Mouse (Mus musculus) C2C12 (cell line): ENCODE measurements around the gene Rex1bd. TPM values are rescaled to one million over a fixed set of nuclear protein-coding genes. Genes with fewer than 3 reads are reported as not detected.
A peak's percentile ranks its signal among the peaks of the same experiment; 100 is the strongest.

Experiments used
- H3K27me3 ChIP-seq: one replicate; pipeline ENCODE4 v1.6.1; 2011; ENCODE audit not compliant: control insufficient read depth, insufficient read depth, insufficient read length
- H3K36me3 ChIP-seq: one replicate; pipeline ENCODE4 v1.6.1; 2011; ENCODE audit not compliant: control insufficient read depth, insufficient read depth
- H3K4me3 ChIP-seq: one replicate; pipeline ENCODE4 v1.5.1; 2011; ENCODE audit warnings: mild to moderate bottlenecking, control low read depth; ENCODE audit not compliant: poor library complexity, insufficient read depth, severe bottlenecking
- H3K79me2 ChIP-seq: one replicate; pipeline ENCODE4 v1.6.1; 2011; ENCODE audit not compliant: control insufficient read depth, insufficient read depth
- H3K79me3 ChIP-seq: one replicate; pipeline ENCODE4 v1.6.1; 2011; ENCODE audit warnings: low read depth, control low read depth
- H3ac ChIP-seq: one replicate; pipeline ENCODE3; 2011; ENCODE audit warnings: low read depth; ENCODE audit not compliant: control insufficient read depth, insufficient read length
- CEBPB ChIP-seq: IDR thresholded peaks from one replicate; pipeline ENCODE4 v1.6.1; 2011; ENCODE audit warnings: low read depth, mild to moderate bottlenecking, control low read depth, moderate library complexity
- CTCF ChIP-seq: IDR thresholded peaks from one replicate; pipeline ENCODE4 v1.5.1; 2011; ENCODE audit not compliant: control insufficient read depth, insufficient read depth, insufficient read length
- FOSL1 ChIP-seq: IDR thresholded peaks from one replicate; pipeline ENCODE4 v1.8.0; 2011; ENCODE audit warnings: mild to moderate bottlenecking, low read length; ENCODE audit not compliant: poor library complexity, insufficient read depth, severe bottlenecking
- MAX ChIP-seq: IDR thresholded peaks from one replicate; pipeline ENCODE4 v1.6.1; 2011; ENCODE audit warnings: mild to moderate bottlenecking, control low read depth
- MYOD1 ChIP-seq: IDR thresholded peaks from one replicate; pipeline ENCODE4 v1.6.1; 2011; ENCODE audit warnings: low read depth; ENCODE audit not compliant: control insufficient read depth, insufficient read length
- MYOG ChIP-seq: IDR thresholded peaks from one replicate; pipeline ENCODE4 v1.6.1; 2011; ENCODE audit not compliant: control insufficient read depth, insufficient read length; ENCODE audit errors: extremely low read depth
- USF1 ChIP-seq: IDR thresholded peaks from one replicate; pipeline ENCODE4 v1.6.1; 2011; ENCODE audit warnings: low read depth, mild to moderate bottlenecking, control low read depth, moderate library complexity
- long read RNA-seq, 2 experiments: library from polyadenylated mRNA; unstranded; transcript quantifications; one replicate each; pipeline ENCODE4 v2.0.0; 2019 to 2020
- polyA plus RNA-seq: library from polyadenylated mRNA; unstranded; fragments of >200 nt; fragmentation: generic; extraction: Trizol; gene quantifications from one replicate; pipeline ENCODE4 v1.2.1, GENCODE M21; 2012; ENCODE audit warnings: missing spikeins

Rex1bd gene
- polyA plus RNA-seq, result 199 TPM
- long read RNA-seq, experiment 1, transcript Rex1bd-201 (5 exons, 671 nt), result major isoform, 81 of 156 reads
- long read RNA-seq, experiment 1, transcript Rex1bd-204 (4 exons, 632 nt), result minor isoform, 38 of 156 reads
- long read RNA-seq, experiment 1, transcript Rex1bd-207 (3 exons, 542 nt), result minor isoform, 24 of 156 reads
- long read RNA-seq, experiment 1, partial matches to known transcripts, result 1 of 156 reads
- long read RNA-seq, experiment 1, other reads (novel, unspliced or antisense), result 6 of 156 reads
- long read RNA-seq, experiment 2, transcript Rex1bd-201 (5 exons, 671 nt), result major isoform, 16 of 24 reads
- long read RNA-seq, experiment 2, partial matches to known transcripts, result 1 of 24 reads
- long read RNA-seq, experiment 2, other reads (novel, unspliced or antisense), result 1 of 24 reads

DNA sequence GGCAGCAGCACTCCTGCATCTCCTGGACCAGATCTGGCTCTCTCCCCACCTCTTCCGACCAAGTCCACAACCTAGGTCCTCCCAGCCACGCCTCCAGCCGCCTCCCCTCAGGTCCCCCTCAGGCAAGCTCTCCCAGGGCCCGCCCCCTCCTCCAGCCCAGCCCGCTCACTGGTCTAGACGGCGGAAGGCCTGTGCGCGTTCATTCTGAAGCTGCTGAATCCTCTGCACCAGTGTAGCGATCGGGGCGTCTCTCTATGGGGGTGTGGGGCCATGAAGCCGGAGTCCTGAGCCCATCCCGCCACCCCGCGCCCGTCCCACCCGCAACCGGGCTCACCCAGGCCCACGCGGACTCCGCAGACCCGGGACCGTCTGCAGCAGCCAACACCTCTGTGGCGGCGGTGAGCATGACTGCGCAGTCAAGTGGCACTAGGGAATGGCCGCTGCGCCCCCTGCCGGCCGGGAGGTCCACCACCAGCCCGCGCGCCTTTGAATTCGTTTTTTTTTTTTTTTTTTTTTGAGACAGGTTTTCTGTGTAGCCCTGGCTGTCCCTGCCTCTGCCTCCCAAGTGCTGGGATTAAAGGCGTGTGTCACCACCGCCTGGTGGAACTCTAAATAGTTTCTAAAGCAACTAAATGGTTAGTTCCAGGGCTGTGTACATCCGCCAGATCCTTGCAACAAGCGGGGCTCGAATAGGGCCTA, at the start of gene Rex1bd:
Gene Rex1bd, minus strand, starts transcription at position 425 of the 699 bp plus-strand sequence.
- TF ChIP-seq CTCF (peak; percentile 93), MAX (no peak)
- peaks cover 34% of the 10 kb centered on the region for H3K36me3 ChIP-seq
- peak within 1 kb of the TSS; percentile 48 for H3K4me3 ChIP-seq
- peak within 1 kb of the TSS; percentile 69 for H3ac ChIP-seq
- H3K27me3 ChIP-seq, result no peaks in the 10 kb centered on the region
- H3K79me2 ChIP-seq, result peaks cover 53% of the 10 kb centered on the region
- peaks cover 34% of the 10 kb centered on the region for H3K79me3 ChIP-seq

DNA sequence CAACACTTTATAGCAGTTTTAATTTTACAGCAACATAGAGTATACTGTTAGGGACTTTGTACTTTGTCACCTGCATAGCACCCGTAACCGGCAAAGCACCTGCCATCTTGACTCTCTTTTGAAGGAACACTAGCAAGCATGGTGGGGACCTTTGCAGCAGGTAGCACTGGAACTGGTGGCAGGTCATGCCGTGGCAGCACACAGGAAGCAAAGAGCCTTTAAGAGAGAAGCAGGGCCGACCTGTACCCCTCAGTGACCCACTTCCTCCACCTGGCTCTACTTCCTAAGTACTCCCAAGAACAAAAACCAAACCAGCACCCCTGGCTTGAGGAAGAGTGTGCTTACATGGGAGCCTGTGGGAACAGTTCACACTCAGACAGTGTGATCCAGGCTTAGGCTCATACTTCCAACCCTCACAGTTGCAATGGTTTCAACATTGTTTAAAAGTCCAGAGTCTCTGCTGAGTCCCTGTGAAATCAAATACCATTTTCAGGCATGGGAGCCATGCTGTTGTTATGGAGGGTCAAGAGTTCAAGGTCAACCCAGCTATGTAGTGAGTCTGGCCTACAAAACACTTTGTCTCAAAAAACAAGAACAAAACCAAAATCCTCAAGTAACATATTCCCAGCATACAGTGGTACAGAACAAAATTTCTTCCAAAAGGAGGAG, 48.7 kb upstream of the Rex1bd start:
- peaks cover 99% of the 10 kb centered on the region for H3K79me2 ChIP-seq
- no peaks in the 10 kb centered on the region for H3K36me3 ChIP-seq
- no peak overlapping the region for H3K4me3 ChIP-seq
- TF ChIP-seq MYOG (no peak), USF1 (no peak)
- no peak overlapping the region for H3ac ChIP-seq
- H3K27me3 ChIP-seq, result no peaks in the 10 kb centered on the region
- H3K79me3 ChIP-seq, result peaks cover 48% of the 10 kb centered on the region

DNA sequence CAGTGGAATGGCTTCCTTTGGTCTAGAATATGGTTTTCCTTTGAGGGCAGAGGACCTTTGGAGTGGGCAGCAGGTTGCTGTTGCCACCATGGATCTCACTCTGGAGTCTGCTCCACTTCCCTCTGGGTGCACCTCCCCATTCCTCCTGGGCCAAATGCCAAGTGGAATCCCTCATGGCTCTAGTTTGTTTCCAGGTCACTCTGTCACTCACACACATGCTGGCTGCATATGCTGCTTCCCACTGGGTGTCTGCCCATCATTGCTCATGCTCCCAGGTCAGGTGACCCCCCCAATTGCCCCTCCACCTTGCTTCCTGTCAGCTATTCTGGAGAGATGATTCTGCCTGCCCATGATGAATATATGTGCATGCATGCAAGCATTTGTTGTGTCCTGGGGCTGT, 47.2 kb upstream of the Rex1bd start:
- H3K79me2 ChIP-seq, result peaks cover 99% of the 10 kb centered on the region
- H3K79me3 ChIP-seq, result peaks cover 55% of the 10 kb centered on the region
- no peak overlapping the region for H3K4me3 ChIP-seq
- TF ChIP-seq MYOG (no peak), CEBPB (no peak), FOSL1 (no peak), USF1 (no peak), MAX (no peak), MYOD1 (no peak), CTCF (no peak)
- H3ac ChIP-seq, result no peak overlapping the region
- no peaks in the 10 kb centered on the region for H3K27me3 ChIP-seq
- H3K36me3 ChIP-seq, result peaks cover 6% of the 10 kb centered on the region

DNA sequence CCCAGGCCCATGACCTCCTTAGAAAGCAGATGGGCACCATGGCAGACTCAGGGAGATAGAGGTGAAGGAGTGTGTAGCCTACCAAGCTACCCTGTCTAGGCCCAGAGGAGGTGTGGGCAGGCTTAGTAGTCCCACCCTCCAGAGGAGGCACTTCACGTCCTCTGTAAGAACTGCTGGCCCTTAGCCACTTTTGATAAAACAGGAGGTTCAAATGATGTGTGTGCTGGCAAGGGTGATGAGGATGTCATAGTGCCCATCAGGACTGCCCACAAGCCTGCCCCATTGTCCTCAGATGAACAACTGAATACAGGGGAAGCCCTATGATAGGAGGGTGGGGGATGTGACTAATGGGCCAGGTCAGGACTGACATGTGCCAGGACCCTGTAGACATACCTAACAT, 46.3 kb upstream of the Rex1bd start:
- no peak overlapping the region for H3K4me3 ChIP-seq
- no peaks in the 10 kb centered on the region for H3K27me3 ChIP-seq
- peaks cover 61% of the 10 kb centered on the region for H3K79me3 ChIP-seq
- no peak for TF ChIP-seq MYOD1
- TF ChIP-seq CTCF, result no peak
- TF ChIP-seq FOSL1, result no peak
- TF ChIP-seq MAX, result no peak
- TF ChIP-seq USF1, result no peak
- TF ChIP-seq MYOG, result no peak
- no peak for TF ChIP-seq CEBPB
- peaks cover 99% of the 10 kb centered on the region for H3K79me2 ChIP-seq
- H3ac ChIP-seq, result no peak overlapping the region
- peaks cover 8% of the 10 kb centered on the region for H3K36me3 ChIP-seq

DNA sequence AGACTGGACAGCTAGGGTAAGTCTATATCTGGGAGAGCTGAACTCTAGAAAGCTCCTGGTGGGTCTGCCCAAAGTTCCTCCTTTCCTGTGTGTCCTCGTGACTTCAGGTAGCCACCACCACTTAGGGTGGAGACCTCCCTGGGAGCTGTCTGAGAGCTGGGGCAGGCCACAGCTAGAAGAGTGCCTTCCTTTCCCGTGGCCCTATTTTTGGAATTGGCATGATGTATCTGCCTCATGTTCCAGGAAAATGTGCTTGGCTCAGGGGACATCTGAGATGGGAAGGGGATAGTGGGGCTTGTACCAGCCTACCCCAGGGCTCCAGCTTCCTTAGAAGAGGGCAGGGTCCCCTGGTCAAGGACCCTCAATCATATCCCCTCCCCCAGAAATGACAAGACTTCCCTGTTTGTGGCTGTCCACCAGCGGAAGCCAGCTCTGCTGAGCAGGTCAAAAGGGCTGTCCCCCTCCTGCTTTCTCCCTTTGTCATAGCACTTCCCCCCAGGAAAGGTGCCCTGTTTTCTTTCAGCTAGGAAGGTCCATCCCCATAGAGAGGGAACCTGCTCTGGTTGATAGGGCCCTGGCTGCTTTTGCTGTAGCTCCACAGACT, 45.1 kb upstream of the Rex1bd start:
- Histone ChIP-seq H3K36me3 (peaks cover 8% of the 10 kb centered on the region), H3K79me2 (peaks cover 100% of the 10 kb centered on the region), H3K4me3 (no peak overlapping the region), H3K27me3 (no peaks in the 10 kb centered on the region), H3K79me3 (peaks cover 64% of the 10 kb centered on the region), H3ac (no peak overlapping the region)
- TF ChIP-seq FOSL1 (no peak), CEBPB (no peak), MYOG (no peak), MAX (no peak)
